Mouse (Mus musculus) forebrain, embryonic 16.5 days (tissue): ENCODE data around the gene D930020B18Rik. TPM values are rescaled to one million over a fixed set of nuclear protein-coding genes. Genes with fewer than 3 reads are reported as not detected.

Experiments
- ATAC-seq: fragments of 200-750 bp; cut with Nextera tagmentation; 2 replicates; pipeline ENCODE4 v1.8.0; 2017; ENCODE audit warnings: mild to moderate bottlenecking, moderate library complexity
- H3K27ac ChIP-seq: fragments of 300-500 bp; sonication (generic); 2 replicates; pipeline ENCODE4 v1.5.1; 2014; ENCODE audit warnings: low read length, control low read depth
- H3K27me3 ChIP-seq: fragments of 300-500 bp; sonication (generic); replicated peaks from 2 replicates; pipeline ENCODE4 v1.6.1; 2014; ENCODE audit warnings: low read length; ENCODE audit not compliant: control insufficient read depth, insufficient read depth
- H3K36me3 ChIP-seq: fragments of 300-500 bp; sonication (generic); 2 replicates; pipeline ENCODE4 v1.6.1; 2014; ENCODE audit not compliant: control insufficient read depth, insufficient read depth
- H3K4me1 ChIP-seq: fragments of 300-500 bp; sonication (generic); replicated peaks from 2 replicates; pipeline ENCODE4 v1.6.1; 2014; ENCODE audit warnings: low read length; ENCODE audit not compliant: control insufficient read depth, insufficient read depth
- H3K4me2 ChIP-seq: fragments of 300-500 bp; sonication (generic); 2 replicates; pipeline ENCODE4 v1.6.1; 2014; ENCODE audit warnings: mild to moderate bottlenecking, low read length, control low read depth
- H3K4me3 ChIP-seq: fragments of 300-500 bp; sonication (generic); replicated peaks from 2 replicates; pipeline ENCODE4 v1.5.1; 2014; ENCODE audit warnings: mild to moderate bottlenecking, low read length, control low read depth
- H3K9ac ChIP-seq: fragments of 300-500 bp; sonication (generic); replicated peaks from 2 replicates; pipeline ENCODE4 v1.6.1; 2014; ENCODE audit warnings: low read depth, low read length, control low read depth
- H3K9me3 ChIP-seq: fragments of 300-500 bp; sonication (generic); 2 replicates; pipeline ENCODE4 v1.6.1; 2016; ENCODE audit warnings: low read length; ENCODE audit not compliant: control insufficient read depth
- WGBS: fragments of 180-500 bp; shearing (Covaris S2); extraction: QIAGEN DNeasy Blood & Tissue Kit; methylation state at CpG from one replicate; pipeline ENCODE4 v1.1.7; 2014; 5-methylcytosine and 5-hydroxymethylcytosine counted together
- polyA plus RNA-seq: library from polyadenylated mRNA; unstranded; fragments of >200 nt; fragmentation: Nextera tagmentation; extraction: Ambion mirVana; gene quantifications from 2 replicates; pipeline ENCODE4 v1.2.1, GENCODE M21; 2015

The D930020B18Rik gene
- polyA plus RNA-seq, 1 experiment from 2014 or later, result 0.27 TPM

- Histone ChIP-seq H3K4me3 (no peak overlapping the region), H3K27ac (no peak overlapping the region), H3K36me3 (peaks cover 33% of the 10 kb centered on the region), H3K9me3 (no peaks in the 10 kb centered on the region), H3K4me2 (no peak overlapping the region), H3K4me1 (no peaks in the 10 kb centered on the region), H3K27me3 (no peaks in the 10 kb centered on the region), H3K9ac (no peak overlapping the region)
- WGBS, result 94% methylated on average over 13 of the region's 13 CpGs
- no peak for ATAC-seq
Measured at GRCm38 (mm10) chr10:121615146-121615870, 26.1 kb upstream of the D930020B18Rik start.

DNA sequence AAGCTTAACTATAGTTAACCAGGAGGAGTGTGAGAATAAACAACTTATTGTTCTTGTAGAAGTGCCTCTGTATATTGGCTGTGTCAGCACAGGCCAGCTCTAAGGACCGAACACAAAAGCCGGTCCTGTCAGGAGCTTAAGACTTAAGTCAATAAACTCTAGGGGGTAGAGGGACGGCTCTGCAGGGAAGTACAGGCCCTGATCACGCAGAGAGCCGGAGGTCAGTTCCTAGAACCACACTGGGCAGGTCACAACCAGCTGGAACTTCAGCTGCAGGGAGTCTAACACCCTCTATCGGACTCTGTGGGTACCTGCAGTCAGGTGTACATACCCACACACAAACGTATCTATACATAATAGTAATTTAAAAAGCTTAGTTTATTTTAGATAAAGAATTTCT lies 25.5 kb upstream of the D930020B18Rik start:
- no peaks in the 10 kb centered on the region for H3K9me3 ChIP-seq
- 42% methylated on average over 7 of the region's 7 CpGs for WGBS
- H3K27me3 ChIP-seq, result no peaks in the 10 kb centered on the region

DNA sequence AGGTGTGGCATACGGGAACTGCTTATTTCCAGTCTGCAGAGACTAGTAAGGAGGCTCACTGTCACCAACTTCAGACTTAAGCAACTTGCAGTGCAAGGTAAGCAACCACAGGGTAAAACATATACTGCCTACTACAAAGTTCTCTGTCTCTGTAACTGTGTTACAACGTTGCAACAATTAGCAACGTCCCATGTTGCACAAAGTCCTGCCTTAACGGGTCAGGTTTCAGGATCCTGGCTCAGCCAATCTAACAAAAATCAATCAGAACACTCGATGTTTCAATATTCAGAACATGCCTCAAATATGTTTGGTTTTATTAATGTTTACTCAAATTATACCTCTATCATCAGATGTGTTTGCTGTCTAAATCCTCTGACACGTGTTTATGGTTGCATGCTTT lies 19.0 kb upstream of the D930020B18Rik start:
- no peak overlapping the region for H3K4me3 ChIP-seq
- H3K27ac ChIP-seq, result no peak overlapping the region
- 88% methylated on average over 6 of the region's 6 CpGs for WGBS
- H3K9me3 ChIP-seq, result no peaks in the 10 kb centered on the region
- no peak for ATAC-seq
- H3K4me1 ChIP-seq, result peaks cover 13% of the 10 kb centered on the region
- no peak overlapping the region for H3K9ac ChIP-seq
- H3K36me3 ChIP-seq, result peaks cover 15% of the 10 kb centered on the region
- no peak overlapping the region for H3K4me2 ChIP-seq
- no peaks in the 10 kb centered on the region for H3K27me3 ChIP-seq

More for the DNA sequence above, 25.5 kb upstream of the D930020B18Rik start:
- H3K9ac ChIP-seq, result no peak overlapping the region
- no peak overlapping the region for H3K4me2 ChIP-seq
- H3K4me1 ChIP-seq, result no peaks in the 10 kb centered on the region
- peaks cover 30% of the 10 kb centered on the region for H3K36me3 ChIP-seq
- H3K4me3 ChIP-seq, result no peak overlapping the region
- ATAC-seq, result no peak
- H3K27ac ChIP-seq, result no peak overlapping the region

- Histone ChIP-seq H3K4me1 (peaks cover 13% of the 10 kb centered on the region), H3K4me2 (no peak overlapping the region), H3K27ac (no peak overlapping the region), H3K36me3 (peaks cover 8% of the 10 kb centered on the region), H3K27me3 (no peaks in the 10 kb centered on the region), H3K9me3 (no peaks in the 10 kb centered on the region), H3K4me3 (no peak overlapping the region), H3K9ac (no peak overlapping the region)
- ATAC-seq, result no peak
- 90% methylated on average over 7 of the region's 7 CpGs for WGBS
Measured at GRCm38 (mm10) chr10:121623670-121624069, 17.7 kb upstream of the D930020B18Rik start.

DNA sequence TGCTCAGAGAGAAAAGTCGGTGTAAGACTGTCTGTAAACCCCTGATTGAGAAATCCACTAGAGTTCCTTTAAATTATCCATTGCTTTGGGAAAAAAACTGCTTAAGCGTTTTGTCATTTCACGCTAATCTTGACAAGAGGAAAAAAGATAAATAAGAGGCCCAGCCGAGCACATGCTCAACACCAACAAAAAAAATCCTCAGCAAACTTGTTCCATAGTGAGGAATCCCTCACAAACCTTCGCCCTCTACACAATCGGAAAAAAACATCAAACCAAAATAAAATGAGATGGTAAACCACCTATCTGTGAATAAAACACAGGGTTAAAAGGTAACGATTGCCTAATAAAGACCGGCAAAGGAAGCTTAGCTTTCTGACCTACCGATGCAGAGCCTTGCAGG lies 16.4 kb upstream of the D930020B18Rik start:
- WGBS, result 11% methylated on average over 9 of the region's 9 CpGs
- peak overlapping the region; percentile 79 for H3K4me2 ChIP-seq
- H3K27ac ChIP-seq, result no peak overlapping the region
- H3K9me3 ChIP-seq, result no peaks in the 10 kb centered on the region
- peaks cover 13% of the 10 kb centered on the region for H3K4me1 ChIP-seq
- H3K27me3 ChIP-seq, result no peaks in the 10 kb centered on the region
- peak overlapping the region; percentile 88 for H3K9ac ChIP-seq
- ATAC-seq, result no peak
- H3K36me3 ChIP-seq, result peaks cover 5% of the 10 kb centered on the region; the same call in 1 of the 2 replicates
- peak overlapping the region; percentile 94 for H3K4me3 ChIP-seq

- peak overlapping the region; percentile 89 for H3K27ac ChIP-seq
- H3K27me3 ChIP-seq, result no peaks in the 10 kb centered on the region
- no peak for ATAC-seq
- H3K4me3 ChIP-seq, result peak overlapping the region; percentile 94
- H3K4me2 ChIP-seq, result peak overlapping the region; percentile 79
- H3K36me3 ChIP-seq, result peaks cover 5% of the 10 kb centered on the region; the same call in 1 of the 2 replicates
- no peaks in the 10 kb centered on the region for H3K9me3 ChIP-seq
- H3K4me1 ChIP-seq, result peaks cover 13% of the 10 kb centered on the region
- H3K9ac ChIP-seq, result peak overlapping the region; percentile 88
- under 1% methylated on average over 39 of the region's 41 CpGs for WGBS
Measured at GRCm38 (mm10) chr10:121625407-121626185, 15.8 kb upstream of the D930020B18Rik start.

GRCm38 (mm10) chr10:121626186-121626882 lies 15.1 kb upstream of the D930020B18Rik start, which contains the start of gene Xpot:
TSS of gene Xpot (minus strand) at chr10:121626332.
- peaks cover 5% of the 10 kb centered on the region; the same call in 1 of the 2 replicates for H3K36me3 ChIP-seq
- H3K4me2 ChIP-seq, result peak within 1 kb of the TSS; percentile 79
- peaks cover 13% of the 10 kb centered on the region for H3K4me1 ChIP-seq
- H3K27ac ChIP-seq, result peak within 1 kb of the TSS; percentile 89
- WGBS, result under 1% methylated on average over 70 of the region's 70 CpGs
- no peaks in the 10 kb centered on the region for H3K9me3 ChIP-seq
- H3K4me3 ChIP-seq, result peak within 1 kb of the TSS; percentile 94
- H3K27me3 ChIP-seq, result no peaks in the 10 kb centered on the region
- peak; percentile 100 for ATAC-seq
- peak within 1 kb of the TSS; percentile 88 for H3K9ac ChIP-seq

- no peaks in the 10 kb centered on the region for H3K9me3 ChIP-seq
- no peaks in the 10 kb centered on the region for H3K27me3 ChIP-seq
- no peak overlapping the region for H3K9ac ChIP-seq
- no peak overlapping the region for H3K4me3 ChIP-seq
- peaks cover 13% of the 10 kb centered on the region for H3K4me1 ChIP-seq
- no peaks in the 10 kb centered on the region for H3K36me3 ChIP-seq
- no peak overlapping the region for H3K27ac ChIP-seq
- no peak overlapping the region; the same call in 1 of the 2 replicates for H3K4me2 ChIP-seq
- 89% methylated on average over 10 of the region's 10 CpGs for WGBS
- ATAC-seq, result no peak
Measured at GRCm38 (mm10) chr10:121627216-121627852, 14.1 kb upstream of the D930020B18Rik start.
